Mouse (Mus musculus) small intestine, adult 2 months (tissue): ENCODE measurements around the gene Pnpla3.

Source experiments
- CTCF ChIP-seq: fragments of 200-500 bp; IDR thresholded peaks from 2 replicates; pipeline ENCODE4 v1.5.1; 2012; ENCODE audit warnings: low read depth, mild to moderate bottlenecking, control low read depth, inconsistent platforms, low read length, moderate library complexity, mixed read lengths; ENCODE audit not compliant: insufficient replicate concordance, insufficient read length; ENCODE audit errors: extremely low read depth
- POLR2A ChIP-seq: fragments of 200-500 bp; IDR thresholded peaks from 2 replicates; pipeline ENCODE4 v1.6.1; 2012; ENCODE audit warnings: low read depth, mild to moderate bottlenecking, control low read depth, inconsistent platforms, low read length, moderate library complexity

GRCm38 (mm10) chr15:84232609-84233008 lies 65.0 kb downstream of the Pnpla3 start:
- TF ChIP-seq POLR2A (no peak), CTCF (no peak)
